Mouse (Mus musculus): ENCODE data around the gene Nme6.

GRCm38 (mm10) chr9:109876756-109877155 is 44.2 kb downstream of the Nme6 start:
- TF ChIP-seq CTCF (IDR thresholded peaks at IDR 0.05; ENCODE audit: low read depth): no peak
- no peak for TF ChIP-seq EP300 (optimal IDR thresholded peaks at IDR 0.05)

Measured in stomach, postnatal 0 days (tissue).